Mouse (Mus musculus) left cerebral cortex, postnatal 36 days (tissue): ENCODE results near the gene Srsy. TPM values are rescaled to one million over a fixed set of nuclear protein-coding genes. Genes with fewer than 3 reads are reported as not detected.
"Not testable (repeated sequence)": the region's sequence is repeated elsewhere in the genome, so short reads cannot be mapped to it uniquely, and the experiment has no call there.

Experiments
- DNase-seq, 2 experiments: peaks; one replicate each; pipeline ENCODE4 v3.0.0; 2021 to 2022; ENCODE audit warnings: low spot score in 2 of 2, mixed read lengths in 1 of 2
- intact Hi-C: fragments of 180-260 bp; cut with DNase I; formaldehyde crosslinking; loops from one replicate; pipeline ENCODE4 v1.15.1; 2025
- total RNA-seq, 2 experiments: library from RNA; stranded (reverse); gene quantifications; 2 replicates each; pipeline ENCODE4 v1.2.3; 2021

Srsy gene
- total RNA-seq = not detected

DNA sequence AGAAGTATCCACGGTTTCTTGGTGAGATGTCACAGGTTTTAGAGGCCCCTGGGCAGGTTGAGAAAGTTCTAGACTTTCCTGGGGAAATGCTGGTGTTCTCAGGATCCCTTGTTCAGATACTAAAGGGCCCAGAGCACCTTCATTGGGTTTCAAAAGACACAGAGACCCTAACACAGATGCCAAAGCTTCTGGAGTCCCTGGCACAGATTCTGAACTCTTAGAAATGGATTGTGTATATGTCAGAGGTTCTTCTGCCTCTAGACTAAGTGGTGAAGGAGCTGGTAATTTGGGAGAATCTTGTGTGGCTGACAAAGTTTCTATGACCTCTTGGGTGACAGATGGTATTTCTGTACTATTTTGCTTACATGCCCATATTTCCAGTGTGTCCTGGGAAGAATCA, at the start of gene Srsy:
Srsy (minus strand) TSS at position 101 of the 400 bp plus-strand sequence.
- intact Hi-C loops, DNase-seq: not testable (repeated sequence)

Other genes with a start within 250 kb of the Srsy start
- gene Gm21904, start 91.1 kb downstream of the Srsy start, total RNA-seq = not detected
- gene Gm20772, start 62.6 kb downstream of the Srsy start, total RNA-seq = not detected
- not detected for gene Gm20831, start 62.6 kb downstream of the Srsy start, total RNA-seq
- gene Gm21764, start 124.5 kb upstream of the Srsy start, total RNA-seq = not detected
- gene Ssty1, start 151.8 kb upstream of the Srsy start, total RNA-seq = not detected